Mouse (Mus musculus) kidney, adult 2 months (tissue): ENCODE measurements around the gene Mgat3.

Source experiments
- CTCF ChIP-seq: fragments of 200-500 bp; conservative IDR thresholded peaks from 2 replicates; pipeline ENCODE4 v1.5.1; 2011; ENCODE audit warnings: low read depth, mild to moderate bottlenecking, control low read depth, low read length, moderate library complexity, mixed read lengths; ENCODE audit not compliant: insufficient read depth, insufficient read length
- POLR2A ChIP-seq: fragments of 200-500 bp; IDR thresholded peaks from one replicate; pipeline ENCODE4 v1.6.1; 2011; ENCODE audit warnings: low read depth, low read length, control low read depth

DNA sequence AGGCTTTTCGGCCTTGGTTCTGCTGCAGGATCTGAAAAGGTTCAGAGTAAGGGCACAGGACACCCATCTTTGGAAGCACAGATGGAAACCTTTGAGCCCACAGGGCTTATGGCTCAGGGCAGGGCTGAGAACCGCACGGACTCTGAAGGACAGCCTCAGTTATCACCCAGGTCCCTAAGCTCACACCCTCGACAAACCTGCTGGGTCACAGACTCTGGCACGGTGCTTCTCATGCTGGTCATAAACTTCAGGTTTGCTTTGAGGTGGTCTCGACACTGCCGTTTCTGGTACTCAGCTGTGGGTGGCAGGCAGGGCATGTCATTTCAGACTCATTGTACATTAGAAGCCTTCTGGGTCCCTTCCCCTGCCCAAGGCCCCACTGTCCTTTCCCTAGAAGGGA is 87.6 kb downstream of the Mgat3 start:
- TF ChIP-seq POLR2A (no peak), CTCF (no peak)
